Mouse (Mus musculus) sigmoid colon, adult 10 weeks (tissue): ENCODE data around the gene Olfr1336. TPM values are rescaled to one million over a fixed set of nuclear protein-coding genes. Genes with fewer than 3 reads are reported as not detected.

Experiments
- polyA plus RNA-seq: library from polyadenylated mRNA; stranded (reverse); fragments of 350-450 nt; fragmentation: Illumina TruSeq; extraction: RNeasy Lipid Tissue Mini Kit (QIAGEN cat#74804); gene quantifications from one replicate; pipeline ENCODE4 v1.2.3, GENCODE M21; 2014; ENCODE audit warnings: low read depth, low replicate concordance

Gene Olfr1336
- not detected for polyA plus RNA-seq

DNA sequence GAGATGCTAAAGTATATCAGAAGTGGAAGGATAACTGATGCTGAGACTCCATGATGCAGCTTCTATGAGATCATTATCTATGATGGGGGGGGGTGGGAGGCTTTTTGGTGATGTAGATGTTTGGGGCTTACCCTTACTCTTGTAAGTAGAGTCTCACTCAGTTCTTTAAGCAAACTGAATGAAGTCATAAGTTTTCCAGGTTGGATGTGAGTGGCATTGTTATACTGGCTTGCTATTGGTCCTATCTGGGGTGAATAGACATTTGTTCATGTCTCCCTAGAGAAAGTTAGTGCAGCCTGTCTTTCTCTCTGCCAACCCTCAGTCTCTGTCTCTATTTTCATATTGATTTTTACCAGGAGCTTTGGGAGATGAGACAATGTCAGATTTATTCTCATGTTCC is at the start of gene Olfr1336:
TSS of gene Olfr1336 (plus strand) at position 301 of the 400 bp plus-strand sequence.

DNA sequence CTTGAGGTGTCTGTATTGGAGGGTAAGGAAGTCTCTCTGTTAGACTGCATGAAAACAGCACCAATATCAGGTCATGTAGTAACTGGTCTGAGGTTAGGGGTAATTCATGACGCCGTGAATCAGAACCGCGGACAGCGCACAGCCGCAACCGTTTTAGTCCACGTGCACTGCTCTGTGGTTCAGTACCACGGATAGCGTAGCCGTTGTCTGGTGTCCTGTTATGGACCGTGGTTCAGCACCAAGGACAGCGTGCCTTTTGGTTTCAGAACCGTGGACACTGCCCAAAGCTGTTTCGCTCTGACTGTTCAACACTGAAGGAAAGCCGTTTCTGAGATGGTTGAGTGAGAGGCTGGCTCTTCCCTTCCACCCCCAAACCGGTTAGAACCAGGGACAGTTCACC is 45.9 kb upstream of the Olfr1336 start, which contains the start of gene Gm20715:
TSS of gene Gm20715 (plus strand) at position 235 of the 400 bp plus-strand sequence.

DNA sequence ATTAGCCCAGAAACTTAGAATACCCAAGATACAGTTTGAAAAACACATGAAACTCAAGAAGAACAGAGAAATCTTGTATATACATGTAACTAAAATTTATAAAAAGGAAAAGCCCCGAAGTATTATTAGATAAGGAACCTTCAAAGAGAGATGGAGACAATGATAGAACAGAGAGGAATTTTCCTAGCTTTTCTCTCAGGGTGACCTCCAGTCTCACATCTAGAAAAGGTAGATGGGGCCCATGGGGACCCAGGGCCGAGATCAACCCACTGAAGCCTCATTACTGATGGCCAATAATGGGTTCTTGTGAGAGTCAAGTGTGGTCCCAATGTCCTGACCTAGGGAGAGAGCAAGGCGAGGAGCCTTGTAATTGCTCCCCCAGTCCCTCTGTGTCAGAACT is 17.6 kb upstream of the Olfr1336 start, which contains the start of gene Olfr1344:
TSS of gene Olfr1344 (plus strand) at position 301 of the 400 bp plus-strand sequence.

DNA sequence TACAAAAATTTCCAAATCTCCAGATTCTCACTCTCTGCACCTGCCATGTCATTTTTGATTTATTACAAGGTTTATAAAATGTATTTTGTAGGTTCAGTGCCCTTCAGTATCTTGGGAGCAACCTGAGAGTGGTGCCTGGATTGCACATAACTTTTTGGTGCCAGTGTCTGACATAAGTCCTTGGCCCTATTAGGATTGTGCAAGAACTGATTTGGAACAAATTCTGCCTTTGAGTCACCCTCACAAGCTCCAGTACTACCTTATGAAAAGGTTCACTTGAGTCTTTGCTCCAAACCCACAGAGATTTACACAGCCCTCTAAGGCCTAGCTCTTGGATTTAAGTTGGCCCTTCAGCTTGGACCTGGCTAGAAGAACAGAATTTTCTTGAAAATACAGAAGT is 11.0 kb downstream of the Olfr1336 start, which contains the start of gene Olfr1346:
TSS of gene Olfr1346 (plus strand) at position 151 of the 400 bp plus-strand sequence.

DNA sequence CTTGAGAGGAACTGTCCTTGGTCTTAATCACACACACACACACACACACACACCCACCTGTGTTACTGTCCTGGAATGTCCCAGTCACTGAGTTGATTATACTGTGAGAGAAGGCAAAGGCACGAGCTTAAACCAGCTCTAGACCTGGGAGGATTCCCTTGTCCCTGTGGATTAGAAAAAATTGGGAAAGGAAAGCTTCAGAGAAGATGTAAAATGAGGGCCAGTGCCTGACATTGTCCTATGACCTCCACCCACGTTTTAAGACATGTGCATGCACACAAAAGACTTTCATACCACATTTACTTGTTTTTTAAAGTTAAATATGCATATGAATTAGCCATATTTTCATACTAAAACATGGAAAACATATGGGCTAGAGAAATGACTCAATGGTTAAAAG is 30.9 kb downstream of the Olfr1336 start, which contains the start of gene Olfr5:
TSS of gene Olfr5 (minus strand) at position 101 of the 400 bp plus-strand sequence.

DNA sequence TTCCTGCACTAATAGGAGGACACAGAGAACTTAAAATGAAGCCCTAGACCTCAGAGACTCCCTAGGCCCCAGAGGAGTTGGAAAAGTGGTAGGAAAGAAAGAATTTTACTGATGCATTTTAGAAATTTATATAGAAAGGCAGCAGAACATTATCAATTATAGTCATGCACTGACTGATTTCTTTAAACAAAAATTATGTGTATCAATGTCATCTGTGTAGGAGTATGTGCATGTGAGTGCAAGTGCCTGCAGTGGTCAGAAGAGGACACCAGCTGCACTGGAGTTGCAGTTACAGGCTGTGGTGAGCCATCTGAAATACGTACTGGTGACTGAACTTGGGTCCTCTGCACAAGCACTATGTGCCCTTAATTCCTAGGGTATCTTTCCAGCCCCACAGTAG is 43.7 kb downstream of the Olfr1336 start, which contains the start of gene Olfr1347:
TSS of gene Olfr1347 (minus strand) at position 101 of the 400 bp plus-strand sequence.

DNA sequence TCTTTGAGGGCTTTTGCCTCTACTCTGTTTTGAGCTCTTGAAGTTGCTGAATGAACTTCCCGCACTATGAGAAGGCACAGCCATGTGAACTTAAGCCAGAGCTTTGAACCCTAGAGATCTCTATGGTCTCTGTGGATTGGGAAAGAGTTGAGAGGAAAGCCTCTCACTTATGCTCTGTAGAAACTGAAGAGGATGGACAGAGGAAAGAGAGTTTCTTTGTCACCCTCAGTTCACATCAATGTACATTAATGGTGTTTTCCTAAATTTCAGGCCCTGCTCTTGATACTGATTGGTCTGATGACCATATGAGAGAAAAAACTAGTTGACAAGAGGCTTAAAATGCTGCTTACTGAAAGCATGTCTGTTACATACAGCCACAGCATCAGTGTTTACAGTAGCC is 52.7 kb downstream of the Olfr1336 start, which contains the start of gene Olfr1348:
TSS of gene Olfr1348 (minus strand) at position 101 of the 400 bp plus-strand sequence.

Other genes starting within 250 kb of the Olfr1336 start
- not detected for gene Zscan5b, start 233.9 kb upstream of the Olfr1336 start, polyA plus RNA-seq
- not detected for gene Epp13, start 203.5 kb upstream of the Olfr1336 start, polyA plus RNA-seq
- gene Zfp667, start 169.6 kb upstream of the Olfr1336 start, polyA plus RNA-seq: 8.4 TPM
- 2.6 TPM for gene Zfp583, start 124.9 kb upstream of the Olfr1336 start, polyA plus RNA-seq
- 0.13 TPM for gene Gm3854, start 112.4 kb upstream of the Olfr1336 start, polyA plus RNA-seq
- gene Zfp78, start 92.9 kb upstream of the Olfr1336 start, polyA plus RNA-seq: 3.2 TPM
- 8.6 TPM for gene Zfp28, start 72.9 kb upstream of the Olfr1336 start, polyA plus RNA-seq
- gene Smim17, start 57.5 kb upstream of the Olfr1336 start, polyA plus RNA-seq: 0.57 TPM
- not detected for gene Gm20715, start 45.9 kb upstream of the Olfr1336 start, polyA plus RNA-seq
- not detected for gene Olfr1344, start 17.5 kb upstream of the Olfr1336 start, polyA plus RNA-seq
- not detected for gene Olfr1346, start 10.9 kb downstream of the Olfr1336 start, polyA plus RNA-seq
- gene Olfr5, start 30.8 kb downstream of the Olfr1336 start, polyA plus RNA-seq: not detected
- gene Olfr1347, start 43.6 kb downstream of the Olfr1336 start, polyA plus RNA-seq: not detected
- gene Olfr1348, start 52.6 kb downstream of the Olfr1336 start, polyA plus RNA-seq: not detected
- not detected for gene Olfr1349, start 66.8 kb downstream of the Olfr1336 start, polyA plus RNA-seq
- gene Olfr1350, start 108.7 kb downstream of the Olfr1336 start, polyA plus RNA-seq: not detected
- gene Zim1, start 240.3 kb downstream of the Olfr1336 start, polyA plus RNA-seq: 0.76 TPM